Mouse (Mus musculus) embryonic facial prominence, embryonic 11.5 days (tissue): Measurements from ENCODE around the gene Utp20. TPM values are rescaled to one million over a fixed set of nuclear protein-coding genes. Genes with fewer than 3 reads are reported as not detected.

Experiments
- ATAC-seq: fragments of 200-750 bp; cut with Nextera tagmentation; replicated peaks from 2 replicates; pipeline ENCODE4 v1.8.0; 2017; ENCODE audit warnings: low read depth; ENCODE audit not compliant: insufficient number of reproducible peaks, low FRiP score, low TSS enrichment
- DNase-seq: peaks from one replicate; pipeline ENCODE4 v3.0.0-alpha.2; 2015; ENCODE audit warnings: low spot score
- H3K27ac ChIP-seq: fragments of 300-500 bp; sonication (generic); replicated peaks from 2 replicates; pipeline ENCODE4 v1.5.1; 2014; ENCODE audit warnings: mild to moderate bottlenecking, low read depth, low read length, control low read depth
- H3K27me3 ChIP-seq: fragments of 300-500 bp; sonication (generic); 2 replicates; pipeline ENCODE4 v1.6.1; 2014; ENCODE audit warnings: mild to moderate bottlenecking, low read length, moderate library complexity, mixed read lengths; ENCODE audit not compliant: control insufficient read depth, insufficient read depth
- H3K36me3 ChIP-seq: fragments of 300-500 bp; sonication (generic); replicated peaks from 2 replicates; pipeline ENCODE4 v1.6.1; 2014; ENCODE audit warnings: low read depth, mild to moderate bottlenecking, low read length, moderate library complexity, mixed read lengths; ENCODE audit not compliant: control insufficient read depth, insufficient read depth
- H3K4me1 ChIP-seq: fragments of 300-500 bp; sonication (generic); 2 replicates; pipeline ENCODE4 v1.6.1; 2014; ENCODE audit warnings: low read length, mixed read lengths; ENCODE audit not compliant: control insufficient read depth, insufficient read depth
- H3K4me2 ChIP-seq: fragments of 300-500 bp; sonication (generic); 2 replicates; pipeline ENCODE4 v1.6.1; 2014; ENCODE audit warnings: low read depth, mild to moderate bottlenecking, control low read depth, low read length, moderate library complexity
- H3K4me3 ChIP-seq: fragments of 300-500 bp; sonication (generic); 2 replicates; pipeline ENCODE4 v1.5.1; 2014; ENCODE audit warnings: low read depth, low read length, control low read depth
- H3K9ac ChIP-seq: fragments of 300-500 bp; sonication (generic); replicated peaks from 2 replicates; pipeline ENCODE4 v1.6.1; 2014; ENCODE audit warnings: mild to moderate bottlenecking, control low read depth, low read length
- H3K9me3 ChIP-seq: fragments of 300-500 bp; sonication (generic); replicated peaks from 2 replicates; pipeline ENCODE4 v1.6.1; 2016; ENCODE audit warnings: mild to moderate bottlenecking, low read length, inconsistent platforms, mixed read lengths; ENCODE audit not compliant: control insufficient read depth
- WGBS: fragments of 180-500 bp; shearing (Covaris S2); extraction: QIAGEN DNeasy Blood & Tissue Kit; methylation state at CpG from one replicate; pipeline ENCODE4 v1.1.7; 2014; 5-methylcytosine and 5-hydroxymethylcytosine counted together
- polyA plus RNA-seq: library from polyadenylated mRNA; unstranded; fragments of >200 nt; fragmentation: Nextera tagmentation; extraction: Ambion mirVana; gene quantifications from 2 replicates; pipeline ENCODE4 v1.2.1, GENCODE M21; 2014

Gene Utp20
- polyA plus RNA-seq, 1 experiment from 2014 or later: 26.0 TPM

- Histone ChIP-seq H3K27ac (no peak overlapping the region), H3K4me2 (no peak overlapping the region), H3K9ac (no peak overlapping the region), H3K4me3 (no peak overlapping the region), H3K36me3 (no peaks in the 10 kb centered on the region), H3K9me3 (no peaks in the 10 kb centered on the region), H3K27me3 (no peaks in the 10 kb centered on the region), H3K4me1 (no peaks in the 10 kb centered on the region)
- WGBS: 88% methylated on average over 4 of the region's 4 CpGs
- ATAC-seq (no peak), DNase-seq (no peak)
Observed at GRCm38 (mm10) chr10:88714744-88715143, 111.9 kb downstream of the Utp20 start.

- ATAC-seq: no peak
Observed at GRCm38 (mm10) chr10:88712359-88712758, 114.2 kb downstream of the Utp20 start.

GRCm38 (mm10) chr10:88708671-88709523, 117.7 kb downstream of the Utp20 start:
- no peak overlapping the region for H3K4me2 ChIP-seq
- ATAC-seq (no peak), DNase-seq (no peak)
- WGBS: 69% methylated on average over 10 of the region's 10 CpGs
- H3K36me3 ChIP-seq: no peaks in the 10 kb centered on the region
- no peaks in the 10 kb centered on the region for H3K4me1 ChIP-seq
- H3K9me3 ChIP-seq: no peaks in the 10 kb centered on the region
- H3K27me3 ChIP-seq: no peaks in the 10 kb centered on the region
- H3K9ac ChIP-seq: no peak overlapping the region
- no peak overlapping the region for H3K4me3 ChIP-seq
- no peak overlapping the region for H3K27ac ChIP-seq

More at GRCm38 (mm10) chr10:88712359-88712758, 114.2 kb downstream of the Utp20 start:
- no peak for DNase-seq
- H3K4me2 ChIP-seq: no peak overlapping the region
- 77% methylated on average over 6 of the region's 6 CpGs for WGBS
- no peaks in the 10 kb centered on the region for H3K27me3 ChIP-seq
- H3K4me3 ChIP-seq: no peak overlapping the region
- no peaks in the 10 kb centered on the region for H3K9me3 ChIP-seq
- no peak overlapping the region for H3K27ac ChIP-seq
- no peaks in the 10 kb centered on the region for H3K4me1 ChIP-seq
- no peak overlapping the region for H3K9ac ChIP-seq
- no peaks in the 10 kb centered on the region for H3K36me3 ChIP-seq

GRCm38 (mm10) chr10:88700938-88701337, 125.7 kb downstream of the Utp20 start:
- Histone ChIP-seq H3K27ac (no peak overlapping the region), H3K4me3 (no peak overlapping the region), H3K4me2 (no peak overlapping the region), H3K36me3 (no peaks in the 10 kb centered on the region), H3K27me3 (no peaks in the 10 kb centered on the region), H3K4me1 (no peaks in the 10 kb centered on the region), H3K9ac (no peak overlapping the region), H3K9me3 (no peaks in the 10 kb centered on the region)
- WGBS: 74% methylated on average over 6 of the region's 6 CpGs
- DNase-seq (no peak), ATAC-seq (no peak)

Other genes starting within 250 kb of the Utp20 start
- 2.7 and 5.3 TPM in 2 replicates for gene Mybpc1, start 221.7 kb downstream of the Utp20 start, polyA plus RNA-seq
- gene Spic, start 141.8 kb downstream of the Utp20 start, polyA plus RNA-seq: not detected in 2 replicates
- 192 and 196 TPM in 2 replicates for gene Arl1, start 95.9 kb downstream of the Utp20 start, polyA plus RNA-seq
- gene Slc5a8, start 59.2 kb upstream of the Utp20 start, polyA plus RNA-seq: 0.10 and 0.13 TPM in 2 replicates